Mouse (Mus musculus): ENCODE measurements around the gene Rpia.
A peak's percentile ranks its signal among the peaks of the same experiment; 100 is the strongest.

Rpia gene

DNA sequence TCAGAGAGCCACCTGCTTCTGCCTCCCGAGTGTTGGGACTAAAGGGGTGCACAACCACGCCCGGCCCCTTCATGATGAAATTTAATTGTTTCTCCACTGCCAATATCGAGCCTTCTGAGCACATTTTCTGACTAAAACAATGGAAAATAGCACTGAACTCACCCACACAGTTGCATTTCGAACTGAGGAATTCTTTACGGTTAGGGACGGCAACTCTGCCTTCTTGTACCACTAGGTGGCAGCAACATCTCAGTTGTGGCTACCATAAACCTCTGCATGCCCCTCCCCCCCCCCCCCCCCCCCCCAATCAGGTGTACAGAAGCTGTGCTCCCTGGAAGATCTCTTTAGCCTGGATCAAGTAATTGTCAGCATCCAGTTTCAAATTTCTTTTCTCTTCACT lies 13.2 kb upstream of the Rpia start:
- DNase-seq (ENCODE audit: low spot score): peak; percentile 57

DNA sequence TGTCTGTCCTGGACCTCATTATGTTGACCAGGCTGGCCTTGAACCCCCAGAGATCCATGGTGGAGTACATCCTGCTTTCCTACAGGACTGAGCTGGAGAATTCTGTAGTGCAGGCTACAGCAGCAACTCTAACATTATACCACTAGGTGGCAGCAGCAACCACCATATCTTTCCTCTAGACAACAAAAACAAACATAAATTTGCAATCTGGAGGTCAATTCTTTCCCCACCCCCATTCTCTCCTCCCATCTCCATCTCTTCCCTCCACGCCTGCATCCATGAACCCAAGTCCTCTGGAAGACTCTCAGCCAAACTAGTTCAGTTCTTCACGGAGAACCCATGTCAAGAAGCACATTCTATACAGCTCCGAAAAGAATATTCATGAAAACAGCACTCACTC lies 12.6 kb upstream of the Rpia start:
- no peak for DNase-seq (ENCODE audit: low spot score)

DNA sequence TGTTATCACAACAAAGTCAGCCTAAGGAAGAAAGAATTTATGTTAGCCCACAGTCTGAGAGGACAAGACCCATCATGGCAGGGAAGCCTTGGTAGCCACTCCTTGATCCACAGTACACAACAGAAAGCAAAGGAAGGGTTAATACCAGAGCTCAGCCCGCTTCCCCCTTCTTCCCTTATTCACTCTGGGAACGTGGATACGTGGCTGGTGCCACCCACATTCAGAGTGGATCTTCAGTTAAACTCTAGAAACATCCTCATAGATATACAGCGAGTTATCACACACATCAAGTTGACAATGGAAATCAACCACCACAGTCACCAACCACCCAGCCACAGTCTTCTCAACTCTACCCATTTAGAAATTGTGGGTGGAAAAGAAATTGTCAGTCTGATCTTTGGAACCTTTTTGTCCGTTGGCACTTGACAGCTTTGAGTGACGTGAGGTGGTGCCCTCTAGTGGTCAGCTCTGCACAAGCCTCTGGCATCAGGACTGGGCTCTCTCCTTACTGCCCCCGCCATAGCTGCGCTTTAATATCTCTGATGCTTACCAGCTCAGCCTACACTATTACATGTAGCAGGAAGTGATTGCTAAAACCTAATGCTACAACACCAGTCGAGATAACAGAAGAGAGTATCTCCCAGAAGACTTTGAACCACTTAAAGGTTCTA lies 5.7 kb upstream of the Rpia start:
- DNase-seq (ENCODE audit: low spot score): peak; percentile 76

DNA sequence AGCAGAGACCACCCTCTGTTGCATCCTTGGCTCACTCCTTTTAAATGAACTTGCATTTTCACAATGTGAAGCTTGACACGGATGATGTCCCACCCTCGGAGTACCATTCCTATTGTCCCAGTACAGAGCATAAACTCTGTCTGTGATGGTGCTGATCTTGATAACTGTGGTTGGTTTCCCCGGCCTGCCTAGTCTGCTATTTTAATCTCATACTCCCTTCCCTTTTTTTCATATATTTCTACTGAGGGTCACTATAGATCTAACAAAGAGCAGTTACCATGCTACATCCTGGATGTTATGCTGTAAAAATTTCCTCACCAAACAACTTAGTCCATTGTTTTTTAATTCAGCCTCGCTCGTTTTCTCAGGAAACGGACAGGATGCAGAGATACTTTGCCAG lies 4.9 kb upstream of the Rpia start:
- DNase-seq (ENCODE audit: low spot score): no peak

DNA sequence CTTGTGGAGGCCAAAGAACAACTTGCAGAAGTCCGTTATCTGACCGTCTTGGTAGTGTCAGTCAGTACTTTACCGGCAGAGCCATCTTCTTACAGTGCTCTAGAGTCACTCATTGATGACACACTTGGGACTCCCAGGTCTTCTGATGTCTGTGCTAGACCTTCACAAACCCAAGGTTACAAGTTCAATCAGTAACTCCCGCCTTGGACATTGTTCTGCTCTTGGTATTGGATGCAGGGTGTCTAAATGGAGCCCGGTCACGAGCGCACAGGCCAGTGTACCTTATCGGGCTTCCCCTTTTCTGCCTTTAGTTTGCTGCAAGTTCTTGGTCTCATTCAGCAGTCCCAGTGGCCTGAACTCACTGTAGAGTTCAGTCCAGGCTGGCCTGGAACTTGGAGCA lies 612 bp upstream of the Rpia start:
- DNase-seq (ENCODE audit: low spot score): no peak

DNA sequence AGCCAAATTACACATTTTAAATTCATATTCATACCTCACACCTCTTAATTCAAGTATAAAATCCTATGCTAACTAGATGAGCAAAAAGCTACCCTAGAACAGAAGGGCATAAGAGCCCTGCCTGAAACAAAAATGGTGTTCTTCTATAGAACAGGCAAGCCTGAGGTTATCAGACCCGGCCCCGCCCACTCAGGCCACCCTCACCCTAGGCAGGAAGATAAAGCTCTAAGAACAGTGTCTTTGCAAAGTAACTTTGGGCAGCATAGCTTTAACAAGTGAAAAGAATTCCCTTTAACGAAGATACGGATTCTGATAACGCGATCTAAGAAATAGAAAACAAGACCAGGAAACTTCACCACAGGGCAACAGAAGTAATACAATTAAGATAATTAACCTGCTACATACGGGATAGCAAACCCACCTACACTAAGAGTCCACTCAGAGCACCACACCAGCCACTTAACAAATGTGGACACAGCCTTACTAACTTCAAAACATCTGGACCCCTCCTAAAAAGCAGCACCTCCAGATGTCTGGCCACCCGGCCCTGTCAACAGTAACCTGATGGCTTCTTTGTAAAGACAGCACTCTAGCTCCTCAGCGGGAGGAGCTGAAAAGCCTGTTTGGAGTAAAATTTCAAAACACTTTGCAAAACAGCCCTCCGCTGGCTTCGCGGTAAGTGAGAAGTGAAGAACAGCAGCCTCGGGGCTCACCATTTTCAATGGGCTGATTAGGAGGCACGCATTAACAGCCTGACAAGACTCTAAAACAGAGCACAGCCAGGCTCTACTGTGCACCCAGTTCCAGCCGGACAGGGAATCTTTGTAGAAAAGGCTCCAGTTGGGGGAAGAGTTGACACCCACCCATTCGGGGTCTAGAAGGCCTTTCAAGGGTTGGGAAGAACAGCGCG lies 925 bp downstream of the Rpia start:
- peak; percentile 14 for DNase-seq (ENCODE audit: low spot score)

DNA sequence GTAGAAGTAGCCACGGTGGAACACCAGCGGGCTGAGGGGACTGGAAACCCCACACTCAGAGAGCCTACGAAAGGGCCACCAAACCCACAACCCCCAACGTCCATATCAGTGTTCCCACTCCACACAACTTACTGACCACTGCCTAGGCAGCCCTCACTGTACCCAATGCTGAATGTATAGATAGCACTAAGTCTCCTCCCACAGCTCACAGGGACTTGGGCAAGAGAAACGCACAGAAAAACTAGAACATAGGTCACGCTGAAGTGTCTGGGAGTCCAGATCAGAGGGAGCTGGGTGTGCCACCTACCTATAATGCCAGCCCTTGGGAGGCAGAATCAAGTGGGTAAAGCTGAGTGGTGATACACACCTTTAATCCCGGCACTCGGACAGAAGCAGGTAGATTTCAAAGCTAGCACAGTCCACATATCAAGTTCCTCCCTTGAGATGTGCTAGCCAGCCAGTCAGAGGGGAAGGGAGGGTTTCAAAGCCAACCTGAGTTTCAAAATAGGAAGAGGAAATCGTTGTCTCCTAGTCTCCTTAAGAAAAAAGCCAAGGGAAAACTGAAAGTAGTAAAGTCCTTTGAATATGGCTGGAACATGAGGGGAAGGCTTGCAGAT lies 1.9 kb downstream of the Rpia start:
- DNase-seq (ENCODE audit: low spot score): no peak

DNA sequence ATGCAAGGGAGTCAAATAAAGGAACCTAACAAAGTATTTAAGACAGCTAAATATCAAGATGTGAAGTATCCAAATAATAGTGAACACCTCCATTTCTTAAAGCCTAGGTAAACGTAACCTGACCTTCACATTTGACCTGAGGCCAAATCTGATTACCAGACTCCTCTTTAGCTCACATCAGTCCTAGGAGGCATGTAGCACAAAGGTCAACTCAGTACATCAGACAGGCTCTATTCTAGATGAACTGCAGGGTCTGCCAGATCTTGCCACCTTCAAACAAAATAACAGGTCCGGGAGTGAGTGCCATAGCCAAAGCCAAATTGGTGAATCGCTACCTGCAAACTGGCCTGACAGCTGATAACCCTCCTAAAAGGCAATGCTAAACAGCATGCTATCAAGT lies 2.9 kb downstream of the Rpia start:
- no peak for DNase-seq (ENCODE audit: low spot score)

DNA sequence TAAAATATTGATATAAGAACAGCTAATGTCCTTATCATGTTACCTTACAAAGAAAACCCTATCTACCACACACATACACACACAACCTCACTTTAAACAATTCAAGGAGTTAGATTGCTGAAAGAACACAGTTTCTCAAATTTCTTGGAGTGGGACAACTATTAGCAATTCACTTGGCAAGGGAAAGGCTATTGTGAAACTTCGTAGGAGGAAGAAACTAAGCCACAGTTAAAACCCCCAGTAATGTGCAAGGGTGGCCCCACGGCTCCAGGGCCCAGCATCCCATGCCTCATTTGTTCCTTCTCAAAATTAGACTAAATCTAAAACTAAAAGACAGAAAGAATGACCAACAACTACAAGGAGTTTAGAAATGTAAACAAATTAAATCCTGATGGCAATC lies 4.5 kb downstream of the Rpia start:
- DNase-seq (ENCODE audit: low spot score): no peak

DNA sequence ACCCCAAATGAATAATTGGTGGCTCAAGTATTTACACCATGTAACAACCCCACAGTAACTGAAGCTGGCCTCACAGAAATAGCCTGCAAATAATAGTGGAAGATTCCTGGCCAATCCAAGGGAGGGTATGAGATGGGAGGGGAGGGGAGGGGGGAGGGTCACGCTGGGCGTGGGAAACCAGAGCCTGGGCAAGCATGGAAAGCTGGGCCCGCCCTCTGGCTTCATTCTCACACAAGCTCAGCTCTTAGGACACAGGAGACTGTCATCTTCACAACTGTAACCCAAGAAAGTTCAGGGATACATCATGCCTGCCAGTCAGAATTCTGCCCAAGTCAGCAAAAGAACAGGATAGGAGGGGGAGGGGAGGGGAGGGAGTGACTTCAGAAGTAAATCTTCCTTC lies 6.2 kb downstream of the Rpia start:
- DNase-seq (ENCODE audit: low spot score): no peak

DNA sequence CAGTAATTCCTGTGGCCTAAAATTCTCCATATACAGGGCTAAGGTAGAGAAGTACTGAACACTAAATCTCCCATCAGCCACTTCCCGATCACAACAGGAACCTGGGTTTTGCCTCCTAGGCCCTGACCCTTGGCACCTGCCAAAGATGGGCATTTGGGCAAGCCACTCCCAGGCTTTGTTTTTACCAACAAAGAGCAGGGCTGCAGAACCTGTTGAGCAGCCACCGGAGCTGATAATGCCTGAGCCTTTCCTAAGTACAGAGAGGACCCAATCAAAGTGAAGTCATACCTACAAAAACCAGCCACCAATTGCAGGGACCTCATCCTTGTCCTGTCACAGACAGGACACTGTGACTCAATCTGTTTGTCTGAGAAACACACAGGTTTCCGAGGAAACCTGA lies 7.2 kb downstream of the Rpia start:
- DNase-seq (ENCODE audit: low spot score): no peak

DNA sequence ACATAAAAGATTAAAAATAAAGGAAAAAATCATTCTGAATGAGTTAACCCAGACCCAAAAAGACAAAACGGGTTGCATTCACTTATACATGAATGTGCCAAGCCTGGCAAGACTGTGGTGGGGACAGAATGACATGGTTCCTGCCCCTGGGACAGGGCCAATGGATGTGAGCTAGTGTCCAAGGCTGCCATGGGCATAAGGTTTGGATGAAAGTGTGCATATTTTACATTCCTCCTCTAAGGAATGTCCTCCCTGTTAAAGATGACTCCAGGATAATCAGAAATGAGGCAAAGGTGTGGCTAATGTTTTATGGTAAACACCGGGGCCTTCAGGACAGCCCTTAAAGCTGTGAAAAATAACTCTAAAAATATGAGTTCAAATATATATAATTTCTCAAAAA lies 10.7 kb downstream of the Rpia start:
- no peak for DNase-seq (ENCODE audit: low spot score)

DNA sequence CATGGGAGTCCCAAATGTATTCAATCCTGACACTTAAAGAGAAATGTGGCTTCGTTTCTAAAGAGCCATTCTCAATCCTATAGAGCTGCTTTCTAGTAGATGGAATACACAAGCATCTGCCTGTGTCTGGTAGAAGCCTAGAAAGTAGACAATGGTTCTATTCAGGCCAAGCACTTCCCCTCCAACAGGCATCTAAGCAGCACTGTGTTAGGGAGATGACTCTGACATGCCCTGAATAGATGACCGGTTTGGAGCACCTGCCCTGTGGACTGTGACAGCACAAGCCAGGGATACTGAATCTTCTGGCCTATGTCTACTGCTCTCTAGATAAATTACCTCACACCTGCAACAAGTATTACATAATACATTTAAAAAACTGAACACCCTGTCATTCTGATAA lies 17.7 kb downstream of the Rpia start:
- no peak for DNase-seq (ENCODE audit: low spot score)

DNA sequence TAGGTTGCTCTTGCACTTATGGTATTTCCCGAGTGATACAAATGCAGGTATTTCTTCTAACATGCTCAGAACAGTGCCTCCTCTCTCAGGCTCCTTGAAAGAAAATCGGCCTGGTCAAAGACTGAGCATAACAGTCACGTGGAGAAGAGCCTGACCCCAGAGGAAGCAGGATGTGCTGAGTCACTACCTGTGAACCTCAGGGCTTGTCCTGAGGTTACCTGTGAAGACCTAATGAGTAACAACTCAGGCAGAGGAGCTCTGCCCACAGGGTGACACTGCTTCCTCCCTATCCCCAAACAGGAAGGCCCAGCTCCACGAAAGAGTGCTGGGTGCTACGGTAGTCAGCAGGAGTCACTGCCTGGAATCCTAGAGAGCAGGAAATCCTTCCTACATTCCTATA lies 18.3 kb downstream of the Rpia start:
- no peak for DNase-seq (ENCODE audit: low spot score)

DNA sequence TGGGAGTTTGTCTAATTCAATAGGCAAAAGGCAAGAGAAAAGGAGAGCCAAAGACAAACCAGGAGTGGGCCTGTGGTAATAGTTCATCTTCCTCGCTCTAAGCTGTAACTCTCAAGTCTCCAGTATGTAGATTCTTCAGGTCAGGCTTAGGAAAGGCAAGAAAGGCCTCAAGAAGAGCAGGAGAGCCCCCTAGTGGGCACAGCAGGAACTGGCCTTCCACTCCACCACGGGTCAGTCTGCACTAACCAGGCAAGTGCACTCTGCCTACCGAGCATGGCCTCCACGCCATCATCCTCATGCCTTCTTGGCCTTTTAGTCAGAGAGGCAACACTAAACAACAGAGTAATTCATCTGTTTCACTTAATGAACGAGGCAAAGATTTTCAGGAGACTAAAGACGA lies 23.3 kb downstream of the Rpia start:
- peak; percentile 57 for DNase-seq (ENCODE audit: low spot score)

DNA sequence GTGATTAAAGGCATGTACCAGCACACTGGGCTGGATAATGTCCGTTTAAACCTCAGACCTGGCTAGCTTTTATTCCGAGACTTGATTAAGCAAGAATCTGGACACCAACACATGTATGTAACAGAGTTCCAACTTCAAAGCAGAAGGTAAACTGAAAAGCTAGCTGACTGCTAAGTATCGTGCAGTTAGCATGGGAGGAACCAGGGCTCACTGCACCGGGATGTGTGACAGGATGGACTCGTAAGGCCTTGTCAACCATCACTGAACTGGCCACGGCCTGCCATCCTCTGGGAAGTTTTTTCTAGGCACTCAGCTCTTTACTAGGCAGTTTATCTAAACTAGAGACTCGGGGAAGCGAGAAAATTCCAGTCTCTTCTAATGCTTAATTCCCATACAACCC lies 27.0 kb downstream of the Rpia start:
- no peak for DNase-seq (ENCODE audit: low spot score)

DNA sequence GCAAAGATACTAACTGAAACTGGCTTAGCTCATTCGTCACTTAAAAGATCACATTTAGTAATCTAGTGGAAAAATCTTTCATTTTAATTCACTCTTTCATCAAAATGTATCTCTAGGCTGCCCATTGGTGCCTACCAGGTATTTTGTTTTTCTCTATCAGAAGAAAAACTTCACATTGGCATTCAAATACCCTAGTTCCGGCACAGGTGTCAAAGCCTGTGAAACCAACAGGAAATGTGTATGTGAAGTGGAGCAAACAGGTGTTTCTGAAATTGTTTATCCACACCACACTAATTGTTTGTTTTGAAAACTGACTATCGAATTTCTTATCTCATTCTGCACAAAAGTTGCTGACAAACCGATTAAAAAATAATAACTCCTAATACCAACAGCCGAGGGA lies 27.5 kb downstream of the Rpia start:
- no peak for DNase-seq (ENCODE audit: low spot score)

DNA sequence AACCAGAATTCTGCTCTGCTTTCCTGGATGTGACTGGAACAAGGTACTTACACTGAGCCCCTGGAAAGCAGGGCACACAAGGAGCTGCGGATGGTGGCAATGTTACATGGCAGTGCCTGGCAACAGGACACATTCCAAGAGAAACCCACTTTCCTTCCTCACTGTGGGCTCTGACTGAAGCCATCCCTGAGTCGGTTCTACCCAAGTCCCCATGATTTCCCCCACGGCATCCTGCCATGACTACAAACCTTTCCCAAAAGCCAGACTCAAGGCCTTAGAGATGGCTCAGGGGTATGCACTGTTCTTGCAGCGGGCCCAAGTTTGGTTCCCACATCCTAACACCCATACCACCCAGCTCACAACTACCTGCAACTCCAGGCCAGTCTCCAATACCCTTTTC lies 28.2 kb downstream of the Rpia start:
- no peak for DNase-seq (ENCODE audit: low spot score)

DNA sequence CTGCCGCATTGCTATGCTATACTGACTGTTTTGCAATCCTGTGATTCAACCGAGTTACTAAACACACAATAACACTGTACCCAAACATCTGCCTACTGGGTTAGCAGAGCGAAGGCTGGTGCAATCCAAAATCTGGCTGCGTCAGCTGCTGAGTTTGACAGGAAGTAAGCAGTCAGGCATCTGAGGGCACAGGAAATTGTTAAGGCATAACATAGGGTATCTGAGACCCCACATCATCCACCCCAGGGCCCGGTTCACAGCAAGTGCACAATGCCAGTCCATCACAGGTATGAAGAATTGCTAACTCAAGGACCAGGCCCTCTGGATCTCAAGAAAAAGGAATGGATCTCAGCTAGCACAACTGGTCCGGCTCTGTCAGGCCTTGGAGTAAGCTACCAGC lies 29.4 kb downstream of the Rpia start:
- DNase-seq (ENCODE audit: low spot score): no peak

DNA sequence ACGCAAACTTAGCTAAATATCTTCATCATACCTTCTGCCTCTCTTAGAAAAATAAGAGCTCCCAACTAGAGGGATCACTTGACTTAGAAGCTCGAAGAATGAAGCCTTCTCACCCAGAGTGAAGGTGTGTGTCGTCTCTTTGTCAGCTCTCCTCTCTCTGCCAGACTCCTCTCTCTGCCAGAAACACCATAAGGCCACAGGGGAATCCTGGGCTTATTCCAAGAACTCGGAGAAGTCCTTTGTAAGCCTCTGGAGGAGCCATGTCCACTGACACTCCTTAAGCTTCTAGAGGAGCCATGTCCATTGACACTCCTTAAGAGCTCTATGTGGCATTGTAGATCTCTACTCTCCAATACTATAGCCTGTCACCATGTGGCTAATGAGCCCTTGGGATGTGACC lies 31.1 kb downstream of the Rpia start:
- no peak for DNase-seq (ENCODE audit: low spot score)

DNA sequence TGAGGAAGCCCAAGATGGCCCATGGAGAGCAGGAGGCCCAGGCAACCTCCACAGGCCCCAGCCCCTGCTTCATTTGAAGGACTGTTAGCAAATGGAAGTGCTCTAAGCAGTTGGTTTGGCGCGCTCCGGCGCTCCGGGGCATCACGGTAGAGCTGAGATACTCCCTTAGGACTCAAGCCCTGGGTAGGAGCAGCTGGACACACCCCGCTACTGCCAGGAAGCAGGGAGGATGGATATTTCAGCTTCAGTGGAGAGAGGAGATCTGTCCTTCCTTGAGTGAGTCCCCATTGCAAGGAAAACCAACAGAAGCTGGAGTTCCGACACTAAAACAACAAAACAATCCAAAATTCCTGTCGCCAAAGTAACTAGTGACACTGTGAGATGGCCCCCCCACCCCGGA lies 37.2 kb downstream of the Rpia start:
- no peak for DNase-seq (ENCODE audit: low spot score)

DNA sequence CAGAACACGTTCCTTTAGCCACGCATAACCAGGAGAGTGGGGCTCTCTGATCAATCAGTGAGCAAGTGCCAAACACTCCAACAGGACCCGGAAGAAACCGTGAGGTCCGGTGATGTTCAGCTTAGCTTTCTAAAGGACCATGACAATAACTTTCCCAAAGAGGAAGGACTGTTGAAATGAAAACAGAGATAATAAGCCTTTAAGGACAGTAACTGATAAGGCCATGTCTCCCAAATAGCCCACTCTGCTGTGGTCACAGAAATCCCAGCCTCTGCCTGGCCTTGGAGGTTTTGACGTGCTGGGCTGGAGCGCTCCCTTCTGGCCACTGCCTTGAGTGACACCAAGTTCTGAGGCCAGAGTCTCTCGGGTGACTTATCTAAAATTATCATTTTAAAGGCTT lies 39.7 kb downstream of the Rpia start:
- no peak for DNase-seq (ENCODE audit: low spot score)

DNA sequence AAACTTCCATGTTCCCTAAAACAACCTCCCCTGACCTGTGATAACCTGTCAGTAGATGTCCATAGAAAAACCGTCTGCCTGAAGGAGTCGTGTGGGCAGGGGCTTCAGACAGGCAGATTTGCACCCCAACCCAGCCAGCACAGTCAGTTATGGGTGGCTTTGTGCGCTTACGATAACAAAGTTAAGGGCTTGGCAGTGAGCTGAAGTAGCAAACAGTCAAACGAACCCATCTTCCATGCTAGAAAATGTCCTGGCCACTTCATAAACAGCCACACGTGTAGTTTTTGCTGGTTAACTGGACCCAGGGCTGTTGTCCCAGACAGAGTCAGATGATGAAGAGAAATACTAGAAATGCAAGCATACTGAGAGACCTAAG lies 40.1 kb downstream of the Rpia start:
- DNase-seq (ENCODE audit: low spot score): no peak

Data from T-cell, adult 2 months (primary cell).